16 mouse cellular contexts compared by ENCODE assay signal in genomic region chr2:79966681-79967506, GRCm38 (mm10).
A peak's percentile ranks its signal among the peaks of the same experiment; 100 is the strongest.
DNase-seq lines count a peak whose midpoint lies in the region; ATAC-seq and TF ChIP-seq lines count a peak whose summit lies in the region.
"Had no signal": no experiment of that assay in that cellular context is flagged by ENCODE, and none has a peak within 500 bp of the region (broad histone marks: within the 10 kb centered on the region; RNA-seq: fewer than 3 reads in every experiment).

No protein-coding gene starts in this region.

- peaks cover 10% of the 10 kb centered on the region for H3K4me1 ChIP-seq in heart, embryonic 16.5 days (ENCODE audit: control insufficient read depth, insufficient read depth, low read length)
- H3K4me1 ChIP-seq in heart, adult 2 months (ENCODE audit: control insufficient read depth, insufficient read depth, low read length), result peaks cover 3% of the 10 kb centered on the region
- peaks cover 5% of the 10 kb centered on the region for H3K4me1 ChIP-seq in brown adipose tissue, adult 24 weeks (ENCODE audit: control insufficient read depth, insufficient read depth, insufficient read length, low read length)
- H3K4me1 ChIP-seq: lung, embryonic 15.5 days; megakaryocyte, embryonic 14.5 days; neural tube, embryonic 13.5 days had no signal

- no peak overlapping the region for H3K9ac ChIP-seq in heart, embryonic 16.5 days (ENCODE audit: low read length)
- no peak overlapping the region for H3K9ac ChIP-seq in heart, adult 2 months (ENCODE audit: low read depth, low read length)
- H3K9ac ChIP-seq: lung, embryonic 15.5 days; neural tube, embryonic 13.5 days had no signal

- H3K27ac ChIP-seq in heart, embryonic 16.5 days (ENCODE audit: low read length), result peak overlapping the region; percentile 19
- no peak overlapping the region; the same call in 1 of the 2 replicates for H3K27ac ChIP-seq in heart, adult 2 months
- 0 out of 2 replicates have a peak overlapping the region, but pooled peaks have one; percentile 1 for H3K27ac ChIP-seq in brown adipose tissue, adult 24 weeks (replicated peaks; ENCODE audit: low read depth, low read length)
- H3K27ac ChIP-seq: layer of hippocampus, adult 2 months; lung, embryonic 15.5 days; neural tube, embryonic 13.5 days had no signal

- no peak for ATAC-seq in heart, embryonic 16.5 days (replicated peaks; ENCODE audit: extremely low read depth, insufficient read depth, low FRiP score)
- ATAC-seq in monocyte, adult 5-6 weeks (replicated peaks; ENCODE audit: insufficient number of reproducible peaks, low FRiP score, low TSS enrichment, poor library complexity, severe bottlenecking), result peak; percentile 81
- ATAC-seq: activated CD4-positive, CD25-positive, alpha-beta regulatory T cell, adult 4 months had no signal

- no peak for TF ChIP-seq CTCF in heart, adult 2 months (IDR thresholded peaks at IDR 0.05)

- H3K4me3 ChIP-seq in heart, embryonic 16.5 days (ENCODE audit: low read length), result no peak overlapping the region
- no peak overlapping the region for H3K4me3 ChIP-seq in heart, adult 2 months
- no peak overlapping the region for H3K4me3 ChIP-seq in brown adipose tissue, adult 24 weeks (ENCODE audit: insufficient read depth, low read depth, low read length)
- H3K4me3 ChIP-seq: layer of hippocampus, adult 2 months; lung, embryonic 15.5 days; megakaryocyte, embryonic 14.5 days; neural tube, embryonic 13.5 days had no signal

- WGBS in heart, embryonic 16.5 days, result 59% methylated on average over 9 of the region's 9 CpGs
- WGBS in heart, adult 2 months, result 52% methylated on average over 9 of the region's 9 CpGs

- H3K27me3 ChIP-seq in heart, embryonic 16.5 days (ENCODE audit: control insufficient read depth, insufficient read depth, low read length), result no peaks in the 10 kb centered on the region
- no peaks in the 10 kb centered on the region for H3K27me3 ChIP-seq in heart, adult 2 months (ENCODE audit: control insufficient read depth, insufficient read depth, low read length)
- H3K27me3 ChIP-seq: lung, embryonic 15.5 days; megakaryocyte, embryonic 14.5 days; neural tube, embryonic 13.5 days had no signal

- TF ChIP-seq POLR2A in heart, adult 2 months (IDR thresholded peaks at IDR 0.05; ENCODE audit: insufficient read depth, low read depth, low read length), result no peak

- TF ChIP-seq EP300 in heart, adult 2 months (IDR thresholded peaks at IDR 0.05; ENCODE audit: insufficient read depth, low read depth, low read length), result no peak

- no peak overlapping the region for H3K4me2 ChIP-seq in heart, embryonic 16.5 days (ENCODE audit: low read depth, low read length)
- H3K4me2 ChIP-seq: lung, embryonic 15.5 days; neural tube, embryonic 13.5 days had no signal

- intact Hi-C loops in heart, adult 2 months (cut with DNase I), result no loop called here

- H3K36me3 ChIP-seq in heart, embryonic 16.5 days (ENCODE audit: control insufficient read depth, insufficient read depth), result no peaks in the 10 kb centered on the region
- H3K36me3 ChIP-seq in heart, adult 2 months (ENCODE audit: control insufficient read depth, insufficient read depth, low read length), result no peaks in the 10 kb centered on the region
- H3K36me3 ChIP-seq: lung, embryonic 15.5 days; neural tube, embryonic 13.5 days had no signal

- H3K9me3 ChIP-seq in heart, embryonic 16.5 days (replicated peaks; ENCODE audit: control insufficient read depth, low read length), result peaks cover 5% of the 10 kb centered on the region; the same call in 1 of the 2 replicates
- H3K9me3 ChIP-seq: lung, embryonic 15.5 days; megakaryocyte, embryonic 14.5 days; neural tube, embryonic 13.5 days had no signal

- no peak for DNase-seq in heart, adult 2 months
- DNase-seq in kidney, adult 9 months, result peak; percentile 50
- DNase-seq in frontal cortex, adult 2 months (ENCODE audit: extremely low spot score in 1 of 2, low spot score in 1 of 2), result no peak
- DNase-seq in testis, postnatal 10 days (ENCODE audit: low spot score), result no peak
- DNase-seq: cerebellum, postnatal 14 days; gastrocnemius, postnatal 14 days; right cerebral cortex, postnatal 25 days; thymus, adult 18-20 months had no signal

- no peaks in the 10 kb centered on the region for H3K79me2 ChIP-seq in heart, adult 2 months (replicated peaks; ENCODE audit: control insufficient read depth, insufficient read depth, low read length)
